Mouse (Mus musculus): ENCODE data around the gene Mbl2.
"Not testable (repeated sequence)": the region's sequence is repeated elsewhere in the genome, so short reads cannot be mapped to it uniquely, and the experiment has no call there.

Gene Mbl2

DNA sequence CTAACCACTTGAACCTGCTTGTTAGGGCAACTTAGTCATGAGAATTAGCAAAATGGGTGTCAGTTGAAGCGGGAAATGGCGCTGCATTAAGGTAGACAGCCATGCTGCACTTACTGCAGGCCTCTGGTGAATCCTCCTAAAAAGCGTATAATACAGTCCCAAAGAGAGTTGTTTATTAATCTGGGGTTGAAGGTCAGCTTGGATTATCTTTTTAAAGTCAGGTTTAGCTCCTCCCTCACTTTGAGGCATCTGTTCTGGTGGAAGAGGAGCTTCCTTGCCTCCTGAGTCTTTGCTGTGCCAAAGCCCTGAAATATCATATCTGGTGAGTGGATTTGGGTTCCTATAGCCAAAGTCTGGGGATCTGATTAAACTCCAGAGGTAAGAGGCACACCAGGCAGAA, at the start of gene Mbl2:
Mbl2 (plus strand) TSS at position 252 of the 400 bp plus-strand sequence.
- no peak for DNase-seq (ENCODE audit: low read depth, low spot score)

DNA sequence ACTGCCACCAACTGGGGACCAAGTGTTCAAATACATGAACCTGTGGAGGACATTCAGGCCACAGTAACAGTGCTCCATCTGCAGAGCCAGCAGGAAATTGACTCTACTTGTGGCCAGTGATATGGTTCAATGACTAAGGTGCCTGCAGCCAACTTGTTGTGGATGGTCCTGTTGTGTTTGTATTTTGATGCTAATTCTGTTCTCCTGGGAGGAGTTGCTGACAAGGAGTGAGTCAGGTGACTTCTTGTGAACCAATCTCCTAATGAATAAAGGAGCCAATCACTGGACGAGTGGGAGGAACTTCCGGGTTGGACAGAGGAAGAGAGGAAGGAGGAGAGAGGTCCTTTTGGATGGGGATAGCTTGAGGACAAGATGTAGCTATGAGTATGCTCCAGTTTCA, 47.2 kb upstream of the Mbl2 start:
- peak; percentile 46 for DNase-seq (ENCODE audit: low read depth, low spot score)

DNA sequence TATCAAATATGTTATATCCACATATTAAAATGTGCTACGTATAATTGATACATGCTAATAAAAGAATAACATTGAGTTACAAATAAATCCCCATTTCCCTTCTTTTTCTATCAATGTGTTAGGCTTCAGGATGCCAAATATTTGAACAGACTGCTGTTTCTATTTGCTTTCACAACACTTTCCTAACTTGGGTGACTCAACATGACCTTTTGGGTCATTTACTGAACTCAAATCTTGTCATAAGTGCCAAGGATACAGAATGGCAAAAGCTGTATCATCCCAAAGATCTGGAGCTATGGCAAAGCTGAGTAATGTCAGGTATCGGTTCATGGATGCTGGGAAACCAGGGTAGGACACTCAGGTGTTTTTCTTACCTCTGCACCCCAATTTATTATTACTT, 45.5 kb upstream of the Mbl2 start:
- no peak for DNase-seq (ENCODE audit: low read depth, low spot score)

DNA sequence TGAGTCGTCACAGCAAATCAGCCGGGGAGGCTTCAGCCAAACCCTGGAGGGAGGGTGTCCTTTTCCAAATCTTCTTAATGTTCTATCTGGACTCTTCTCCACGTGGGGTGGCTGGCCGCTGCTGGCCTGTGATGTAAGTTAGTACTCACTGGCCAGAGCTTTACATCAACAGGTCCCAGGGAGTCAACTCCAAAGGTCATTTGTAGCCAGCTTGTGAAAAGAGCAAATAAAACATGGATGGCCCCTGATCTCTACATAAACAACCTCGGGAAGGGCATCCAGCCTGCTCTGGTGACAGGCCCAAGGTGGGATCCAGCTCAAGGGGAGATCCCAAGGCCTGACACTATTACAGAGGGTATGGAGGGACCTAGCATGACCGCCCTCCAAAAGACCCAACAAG, 37.7 kb upstream of the Mbl2 start:
- no peak for DNase-seq (ENCODE audit: low read depth, low spot score)

DNA sequence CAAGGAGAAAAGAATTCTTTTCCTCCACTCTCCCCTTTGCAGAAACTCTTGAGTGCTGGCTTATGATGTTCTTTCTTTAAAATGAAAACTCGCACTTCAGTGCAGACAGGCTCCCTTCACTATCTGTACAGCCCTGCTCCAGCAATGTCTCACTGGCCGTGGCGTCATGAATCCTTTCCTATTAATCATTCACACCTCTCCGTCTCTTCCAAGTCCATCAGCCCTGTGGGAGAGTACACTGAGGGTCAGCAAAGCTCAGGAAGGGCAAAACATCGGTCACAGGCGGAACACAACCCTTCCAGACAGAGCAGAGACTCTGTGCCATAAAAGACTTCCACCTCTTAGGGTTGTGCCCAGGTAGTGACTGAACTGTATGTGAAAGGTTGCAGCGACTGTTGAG, 30.6 kb upstream of the Mbl2 start:
- DNase-seq (ENCODE audit: low read depth, low spot score) = no peak

DNA sequence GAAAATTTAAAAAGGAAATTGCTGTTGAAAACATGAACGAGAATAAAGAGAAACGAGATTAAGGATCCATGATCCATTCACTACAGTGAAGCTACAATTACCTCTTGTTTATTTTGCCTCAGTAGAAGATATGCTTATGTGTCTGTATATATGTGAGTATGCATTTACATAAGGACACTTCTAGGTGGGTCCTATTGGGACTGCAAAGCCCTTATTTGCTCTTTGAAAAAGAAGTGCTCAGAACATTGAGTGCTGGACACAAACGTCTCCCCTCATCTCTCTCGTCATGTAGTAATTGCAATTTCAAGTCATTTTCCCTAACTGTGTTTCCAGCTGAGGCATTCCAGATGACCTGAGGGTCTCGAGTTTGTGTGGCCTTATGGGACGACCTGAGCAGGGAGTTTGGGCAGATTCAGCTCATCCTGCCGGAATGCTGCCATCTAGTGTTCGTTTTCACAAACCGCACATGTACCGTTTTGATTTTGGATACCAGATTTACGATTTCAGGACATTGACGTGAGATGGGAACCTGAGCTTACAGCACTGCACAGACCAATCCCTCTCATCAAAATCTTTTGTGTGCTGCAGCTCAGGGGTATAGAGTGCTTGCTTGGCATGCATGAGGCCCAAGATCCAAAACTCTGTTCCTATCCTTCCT, 27.5 kb upstream of the Mbl2 start:
- no peak for DNase-seq (ENCODE audit: low read depth, low spot score)

DNA sequence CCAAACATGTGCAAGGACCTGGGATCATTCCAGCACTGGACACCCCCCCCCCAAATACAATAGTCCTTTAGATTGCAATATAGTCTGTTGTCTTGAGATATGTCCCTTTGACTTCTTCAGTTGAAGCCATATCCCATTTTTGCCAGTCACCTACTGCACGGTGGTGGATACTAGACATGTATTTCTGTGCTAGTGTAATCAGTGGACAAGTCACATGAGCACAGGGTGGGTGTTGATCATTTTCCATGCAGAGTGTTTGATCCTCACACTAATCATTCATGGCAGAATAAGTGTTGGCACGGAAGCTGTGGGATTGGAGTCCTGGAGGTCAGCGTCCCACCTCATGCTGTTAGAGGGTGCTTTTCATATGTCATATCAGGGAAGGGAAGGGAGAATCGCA, 26.9 kb upstream of the Mbl2 start:
- no peak for DNase-seq (ENCODE audit: low read depth, low spot score)

DNA sequence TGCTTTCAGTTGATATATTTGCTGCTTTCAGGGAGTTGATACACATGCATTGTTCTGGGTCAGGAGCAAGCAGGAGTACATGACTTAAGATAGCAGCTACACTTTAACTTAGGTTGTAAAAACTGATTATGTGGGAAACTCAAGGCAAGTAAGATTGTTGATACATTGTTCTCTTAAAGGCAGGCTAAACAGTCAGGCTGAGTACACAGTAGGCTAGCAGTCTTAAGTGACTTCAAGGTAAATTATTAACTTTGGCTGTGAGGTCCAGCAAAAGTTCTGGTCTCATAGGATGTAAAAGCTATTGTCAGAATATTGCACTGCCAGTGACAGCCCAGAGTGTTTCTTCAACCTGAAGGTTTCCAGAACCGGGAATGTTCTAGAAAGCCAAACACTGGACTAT, 25.8 kb upstream of the Mbl2 start:
- DNase-seq (ENCODE audit: low read depth, low spot score) = no peak

DNA sequence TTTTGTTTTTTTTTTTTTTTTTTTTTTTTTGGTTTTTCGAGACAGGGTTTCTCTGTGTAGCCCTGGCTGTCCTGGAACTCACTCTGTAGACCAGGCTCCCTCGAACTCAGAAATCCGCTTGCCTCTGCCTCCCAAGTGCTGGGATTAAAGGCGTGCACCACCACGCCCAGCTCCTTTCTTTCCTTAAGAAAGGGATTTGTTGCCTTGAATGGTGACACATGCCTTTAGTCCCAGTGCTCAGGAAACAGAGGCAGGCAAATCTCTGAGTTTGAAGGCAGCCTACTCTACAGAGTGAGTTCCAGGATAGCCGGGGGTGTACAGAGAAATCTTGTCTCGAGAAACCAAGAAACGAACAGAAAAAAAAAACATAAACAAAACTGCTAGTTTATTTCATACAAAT, 23.7 kb upstream of the Mbl2 start:
- DNase-seq (ENCODE audit: low read depth, low spot score) = not testable (repeated sequence)

DNA sequence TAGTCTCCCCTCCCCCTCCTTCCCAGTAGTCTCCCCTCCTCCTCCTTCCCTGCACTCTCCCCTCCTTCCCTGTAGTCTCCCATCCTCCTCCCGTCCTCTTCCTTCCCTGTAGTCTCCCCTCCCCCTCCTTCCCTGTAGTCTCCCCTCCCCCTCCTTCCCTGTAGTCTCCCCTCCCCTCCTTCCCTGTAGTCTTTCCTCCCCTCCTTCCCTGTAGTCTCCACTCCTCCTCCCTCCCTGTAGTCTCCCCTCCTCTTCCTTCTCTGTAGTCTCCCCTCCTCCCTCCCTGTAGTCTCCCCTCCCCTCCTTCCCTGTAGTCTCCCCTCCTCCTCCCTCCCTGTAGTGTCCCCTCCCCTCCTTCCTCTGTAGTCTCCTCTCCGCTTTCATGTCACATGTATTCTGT, 18.7 kb upstream of the Mbl2 start:
- no peak for DNase-seq (ENCODE audit: low read depth, low spot score)

DNA sequence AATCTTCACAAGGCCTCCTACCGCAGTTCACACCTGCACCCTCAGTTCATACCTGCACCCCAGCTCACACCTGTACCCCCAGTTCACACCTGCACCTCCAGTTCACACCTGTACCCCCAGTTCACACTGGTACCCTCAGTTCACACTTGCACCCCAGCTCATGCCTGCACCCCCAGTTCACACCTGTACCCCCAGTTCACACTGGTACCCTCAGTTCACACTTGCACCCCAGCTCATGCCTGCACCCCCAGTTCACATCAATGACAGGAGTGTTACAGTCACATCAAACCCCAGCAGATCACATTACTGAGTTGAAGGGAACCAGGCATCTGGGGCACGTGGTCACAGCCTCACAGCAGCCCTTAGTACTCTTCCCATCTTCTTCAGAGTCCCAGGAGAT, 17.0 kb upstream of the Mbl2 start:
- not testable (repeated sequence) for DNase-seq (ENCODE audit: low read depth, low spot score)

DNA sequence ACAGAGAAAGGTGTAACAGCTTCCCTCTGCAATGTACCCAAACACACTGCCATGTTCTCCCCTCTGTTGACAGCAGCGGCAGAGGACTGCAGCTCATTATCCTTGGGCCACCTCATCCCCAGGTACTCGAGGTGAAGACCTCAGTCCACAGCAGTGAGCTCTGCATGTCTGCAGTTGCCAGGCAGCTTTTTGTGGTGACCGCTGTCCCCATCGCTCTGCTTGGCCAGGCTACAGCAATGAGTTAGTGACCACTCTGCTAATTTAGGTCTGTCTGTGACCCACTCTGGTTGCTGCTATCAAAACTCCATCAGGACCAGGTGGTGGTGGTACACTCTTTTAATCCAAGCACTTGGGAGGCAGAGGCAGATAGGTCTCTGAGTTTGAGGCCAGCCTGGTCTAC, 16.6 kb upstream of the Mbl2 start:
- DNase-seq (ENCODE audit: low read depth, low spot score) = no peak

DNA sequence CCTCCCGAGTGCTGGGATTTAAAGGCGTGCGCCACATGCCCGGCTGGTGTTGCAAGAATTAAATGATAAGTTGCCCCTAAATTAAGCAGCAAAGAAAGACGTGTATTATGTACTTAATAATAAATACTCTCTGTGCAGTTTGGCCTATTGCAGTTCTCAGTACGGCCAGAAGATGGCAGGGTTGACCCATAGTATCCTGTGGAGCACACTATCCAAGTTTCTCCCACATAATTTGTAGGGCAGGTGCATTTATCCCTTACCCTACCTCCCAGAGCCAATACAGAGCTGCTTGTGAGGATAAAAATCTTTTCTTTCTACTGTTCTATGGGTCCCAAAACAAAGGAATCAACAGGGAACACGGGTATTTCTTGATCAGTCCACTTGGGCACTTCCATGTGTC, 15.4 kb upstream of the Mbl2 start:
- DNase-seq (ENCODE audit: low read depth, low spot score) = no peak

DNA sequence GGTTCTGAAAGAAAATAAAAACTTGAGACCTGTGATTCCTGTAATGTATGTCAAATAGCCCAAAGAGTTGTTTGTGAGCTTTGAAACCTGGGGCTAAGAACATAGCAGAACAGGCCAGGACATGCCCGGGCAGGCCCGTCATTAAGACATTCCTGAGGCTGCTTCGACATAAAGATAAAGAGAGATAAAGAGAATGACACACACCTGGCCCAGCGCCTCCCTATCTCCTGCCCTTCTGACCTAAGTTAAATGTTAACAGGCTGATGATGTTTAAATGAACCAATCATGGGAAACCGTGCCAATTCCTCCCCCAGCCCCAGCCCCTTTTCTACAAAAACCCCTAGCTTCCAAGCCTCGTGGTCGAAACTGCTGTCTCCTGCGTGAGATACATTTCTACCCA, 10.1 kb upstream of the Mbl2 start:
- DNase-seq (ENCODE audit: low read depth, low spot score) = not testable (repeated sequence)

DNA sequence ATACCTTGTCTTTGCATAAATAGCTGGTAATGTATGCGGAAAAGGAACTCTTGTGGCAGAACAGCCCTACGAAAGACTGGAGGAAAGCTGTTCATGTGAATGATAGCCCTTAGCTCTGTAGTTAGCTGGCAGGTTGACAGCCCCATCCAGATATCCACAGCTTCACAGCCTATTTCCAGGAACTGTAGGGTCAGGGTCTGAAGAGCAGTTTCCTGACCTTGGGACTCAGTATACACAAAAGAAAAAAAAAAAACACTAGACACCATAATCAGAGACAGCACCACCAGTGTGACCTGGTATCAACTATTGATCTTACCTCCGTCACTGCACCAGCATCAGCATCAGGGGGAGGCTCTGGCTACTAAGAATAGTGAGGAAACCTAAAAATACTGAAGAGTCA, 3.3 kb upstream of the Mbl2 start:
- no peak for DNase-seq (ENCODE audit: low read depth, low spot score)

DNA sequence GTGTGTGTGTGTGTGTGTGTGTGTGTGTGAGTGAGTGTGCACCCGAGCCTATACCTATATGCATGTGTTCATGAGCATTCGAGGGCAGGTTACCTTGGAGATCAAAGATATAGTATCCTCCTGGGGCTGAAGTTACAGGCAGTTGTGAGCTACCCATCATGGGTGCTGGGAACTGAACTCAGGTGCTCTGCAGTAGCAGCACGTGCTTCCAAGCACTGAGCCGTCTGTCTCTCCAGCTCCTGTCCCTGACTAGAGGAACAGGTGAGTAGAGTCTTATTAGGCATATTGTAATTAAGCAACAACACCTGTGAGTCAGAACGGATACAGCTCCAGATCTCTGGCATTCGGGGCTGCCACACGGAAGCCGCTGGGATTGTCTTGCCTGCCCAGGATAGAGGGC, 1.7 kb downstream of the Mbl2 start:
- DNase-seq (ENCODE audit: low read depth, low spot score) = no peak

DNA sequence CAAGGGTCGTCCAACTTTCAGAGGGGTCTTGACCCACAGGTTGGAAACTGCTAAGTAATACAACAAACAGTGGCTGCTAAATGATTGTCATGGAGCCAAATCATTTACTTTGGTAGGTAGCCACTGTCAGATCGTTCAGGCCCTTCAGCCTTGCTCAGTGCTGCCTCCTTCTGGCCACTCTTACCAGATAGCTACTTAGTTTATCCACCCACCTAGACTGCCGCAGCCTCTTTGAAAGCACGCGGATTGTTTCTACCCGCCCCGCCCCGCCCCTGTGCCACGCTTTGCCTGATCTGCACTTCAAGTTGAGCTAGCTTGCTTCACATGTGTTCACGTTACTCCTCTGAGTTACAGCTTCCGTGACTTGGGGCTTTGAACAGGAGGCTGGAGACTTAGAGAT, 14.6 kb downstream of the Mbl2 start:
- DNase-seq (ENCODE audit: low read depth, low spot score) = peak; percentile 60

DNA sequence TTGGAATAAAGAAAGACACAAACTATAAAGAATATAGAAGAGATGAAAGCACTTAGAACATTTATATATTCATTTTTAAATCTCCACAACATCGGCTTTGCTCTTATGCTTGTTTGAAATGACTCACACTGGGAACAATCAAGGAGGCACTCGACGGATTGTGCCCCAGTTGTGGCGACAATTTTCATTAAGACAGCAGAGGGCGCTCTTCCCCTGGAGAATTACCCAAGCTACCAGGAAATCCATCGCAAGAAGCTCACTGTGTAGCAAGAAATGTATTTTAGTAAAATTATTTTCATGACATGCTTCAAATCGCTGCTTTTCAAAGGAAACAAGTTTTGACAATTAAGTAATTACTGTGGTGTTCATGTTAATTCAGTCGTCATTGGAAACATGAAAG, 16.1 kb downstream of the Mbl2 start:
- peak; percentile 38 for DNase-seq (ENCODE audit: low read depth, low spot score)

DNA sequence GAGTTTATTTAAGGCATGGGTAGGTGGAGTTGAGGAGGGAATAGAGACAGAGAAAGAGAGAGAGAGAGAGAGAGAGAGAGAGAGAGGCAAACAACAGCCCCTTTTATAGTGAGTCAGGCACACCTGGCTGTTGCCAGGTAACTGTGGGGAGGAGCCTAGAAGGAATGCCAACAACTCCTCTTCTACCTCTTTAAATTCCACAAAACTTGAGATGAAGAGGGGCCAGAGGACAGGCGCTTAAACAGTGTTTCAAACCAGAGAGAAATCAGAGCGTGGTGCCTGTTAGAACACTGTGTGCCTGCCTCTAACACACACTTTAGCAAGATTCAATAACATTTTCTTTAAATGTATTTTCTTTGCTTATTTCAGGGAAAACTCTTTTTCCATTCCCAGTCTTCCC, 19.5 kb downstream of the Mbl2 start:
- DNase-seq (ENCODE audit: low read depth, low spot score) = no peak

DNA sequence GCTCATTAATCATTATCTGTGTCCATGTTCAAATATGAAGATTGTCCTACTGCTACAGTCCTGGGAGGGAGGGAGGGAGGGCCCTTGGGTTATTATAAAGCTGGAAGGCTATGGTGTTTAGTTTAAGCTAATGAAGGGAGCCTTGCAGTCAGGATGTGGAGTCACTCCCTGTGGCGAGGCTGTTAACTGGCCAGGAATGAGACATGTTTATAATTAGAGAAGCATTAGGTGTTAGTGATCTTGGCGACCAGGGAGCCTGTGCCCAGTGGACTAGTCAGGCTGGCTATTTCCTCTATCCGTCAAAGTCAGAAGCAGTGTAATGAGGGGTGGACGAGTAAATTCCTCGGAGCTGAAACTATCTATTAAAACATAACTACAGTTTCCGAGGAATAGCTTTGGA, 23.6 kb downstream of the Mbl2 start:
- no peak for DNase-seq (ENCODE audit: low read depth, low spot score)

DNA sequence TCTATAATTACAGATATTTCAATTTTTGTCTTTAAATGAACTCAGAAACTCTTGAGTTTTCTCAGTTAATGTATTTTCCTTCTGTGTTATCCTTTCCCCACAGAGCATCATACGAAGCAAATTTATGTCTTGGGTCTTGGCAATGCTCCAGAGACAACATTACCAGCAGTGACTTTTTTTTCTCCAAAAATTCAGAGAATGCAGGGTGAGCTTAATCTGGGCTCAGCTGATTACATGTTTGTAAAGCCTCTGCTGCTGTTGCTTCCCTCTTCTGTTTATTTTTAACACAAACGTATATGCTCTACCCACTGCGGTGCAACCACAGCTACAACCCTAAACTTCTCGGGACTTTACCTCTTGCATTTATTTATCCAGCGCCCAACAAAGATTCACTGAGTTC, 48.4 kb downstream of the Mbl2 start:
- DNase-seq (ENCODE audit: low read depth, low spot score) = no peak

DNA sequence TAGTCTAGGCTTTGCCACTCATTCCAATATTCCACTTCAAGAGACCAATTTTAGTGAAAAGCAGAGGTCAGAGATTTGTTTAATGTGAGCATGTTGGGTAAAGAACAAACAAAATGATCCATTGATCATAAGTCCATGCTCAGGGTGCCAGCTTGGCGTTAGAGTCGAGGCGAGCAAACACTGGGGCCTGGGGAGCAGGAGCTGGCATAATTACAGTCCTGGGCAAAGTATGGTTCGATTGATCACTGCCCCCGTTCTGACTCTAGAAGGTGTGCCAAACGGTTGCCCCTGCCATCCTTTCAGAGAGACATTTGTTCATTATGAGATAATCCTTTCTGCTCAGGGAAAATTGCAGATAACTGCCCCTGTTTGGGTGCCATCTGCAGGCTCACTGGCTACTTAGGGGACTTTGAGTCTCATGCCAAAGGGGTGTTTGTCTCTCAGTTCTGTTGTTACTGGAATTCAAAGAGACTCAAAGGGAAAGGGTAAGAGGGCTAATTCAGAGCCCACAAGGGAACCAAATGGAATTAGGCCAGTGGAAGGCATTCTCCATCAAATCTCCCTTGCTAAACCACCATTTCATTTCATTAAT, 55.3 kb downstream of the Mbl2 start:
- no peak for DNase-seq (ENCODE audit: low read depth, low spot score)
